8 mouse cellular contexts compared by ENCODE assay signal in the genomic region with DNA sequence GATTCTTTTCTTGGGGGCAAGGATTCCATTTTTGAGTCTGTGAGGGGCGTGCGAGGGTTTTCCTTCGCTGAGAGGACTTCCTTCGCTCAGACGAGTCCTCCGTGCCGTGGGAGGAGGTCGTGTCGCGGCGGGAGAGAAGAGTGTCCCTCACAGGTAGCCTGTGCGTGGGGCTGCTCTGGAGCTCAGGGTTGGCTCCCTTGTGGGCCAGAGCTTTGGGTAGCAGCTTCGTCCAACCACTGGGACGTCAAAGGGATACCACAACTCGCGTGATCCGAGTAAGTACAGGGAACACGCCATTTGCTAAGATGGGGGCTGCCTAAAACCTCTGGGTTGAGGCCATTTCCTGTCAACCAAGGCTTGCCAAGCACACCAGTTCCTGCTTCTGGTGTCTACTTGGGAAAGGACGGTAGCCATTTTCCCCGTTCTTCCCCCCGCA. TPM values are rescaled to one million over a fixed set of nuclear protein-coding genes. Genes with fewer than 3 reads are reported as not detected.
DNase-seq lines count a peak whose midpoint lies in the region; ATAC-seq and TF ChIP-seq lines count a peak whose summit lies in the region.

No protein-coding gene starts in this region.

- no peaks in the 10 kb centered on the region for H3K36me3 ChIP-seq in embryonic facial prominence, embryonic 11.5 days (replicated peaks; ENCODE audit: control insufficient read depth, insufficient read depth, low read depth, low read length)
- H3K36me3 ChIP-seq in intestine, embryonic 14.5 days (ENCODE audit: control insufficient read depth, insufficient read depth, low read length), result 0 out of 2 replicates have a peak, but pooled peaks cover 7% of the 10 kb centered on the region
- H3K36me3 ChIP-seq in neural tube, embryonic 13.5 days, result peaks cover 4% of the 10 kb centered on the region; the same call in 1 of the 2 replicates

- 0 out of 2 replicates have a peak, but pooled peaks have one; percentile 18 for ATAC-seq in embryonic facial prominence, embryonic 11.5 days (replicated peaks; ENCODE audit: insufficient number of reproducible peaks, low FRiP score, low TSS enrichment, low read depth)
- no peak; the same call in 1 of the 2 replicates for ATAC-seq in intestine, embryonic 14.5 days (replicated peaks; ENCODE audit: low FRiP score, low TSS enrichment, low read depth)
- ATAC-seq in neural tube, embryonic 13.5 days (ENCODE audit: low read depth), result peak; percentile 66

- peak overlapping the region; percentile 71 for H3K4me2 ChIP-seq in embryonic facial prominence, embryonic 11.5 days (ENCODE audit: low read depth, low read length)
- peak overlapping the region; percentile 71 for H3K4me2 ChIP-seq in intestine, embryonic 14.5 days (ENCODE audit: low read length)
- H3K4me2 ChIP-seq in neural tube, embryonic 13.5 days, result peak overlapping the region; percentile 66

- DNase-seq in layer of hippocampus, adult 2 months (ENCODE audit: low spot score in 2 of 2), result peak in 1 of 2 experiments; percentile 10
- DNase-seq in layer of hippocampus, adult 8-10 months (ENCODE audit: low spot score in 2 of 2), result no peak
- DNase-seq in embryonic facial prominence, embryonic 11.5 days (ENCODE audit: low spot score), result no peak
- DNase-seq in intestine, embryonic 14.5 days (ENCODE audit: low spot score), result no peak
- no peak for DNase-seq in natural killer cell, adult 2 months (ENCODE audit: low spot score in 2 of 2)
- no peak for DNase-seq in cerebellum, adult 11-12 months
- DNase-seq in spleen, postnatal 10 days (ENCODE audit: low spot score in 2 of 2), result no peak

- WGBS in embryonic facial prominence, embryonic 11.5 days, result 44% methylated on average over 21 of the region's 21 CpGs
- WGBS in intestine, embryonic 14.5 days, result 42% methylated on average over 21 of the region's 21 CpGs
- WGBS in neural tube, embryonic 13.5 days, result 49% methylated on average over 21 of the region's 21 CpGs

- peak overlapping the region; percentile 96 for H3K27ac ChIP-seq in layer of hippocampus, adult 2 months
- peak overlapping the region; percentile 84; the same call in 1 of the 2 replicates for H3K27ac ChIP-seq in embryonic facial prominence, embryonic 11.5 days (replicated peaks; ENCODE audit: low read depth, low read length)
- H3K27ac ChIP-seq in intestine, embryonic 14.5 days (ENCODE audit: low read depth), result peak overlapping the region; percentile 96
- peak overlapping the region; percentile 96 for H3K27ac ChIP-seq in neural tube, embryonic 13.5 days (replicated peaks)

- H3K27me3 ChIP-seq in embryonic facial prominence, embryonic 11.5 days (ENCODE audit: control insufficient read depth, insufficient read depth, low read length), result no peaks in the 10 kb centered on the region
- peaks cover 25% of the 10 kb centered on the region for H3K27me3 ChIP-seq in intestine, embryonic 14.5 days (replicated peaks; ENCODE audit: control insufficient read depth, insufficient read depth, low read length)
- peaks cover 37% of the 10 kb centered on the region for H3K27me3 ChIP-seq in neural tube, embryonic 13.5 days

- no peaks in the 10 kb centered on the region for H3K9me3 ChIP-seq in embryonic facial prominence, embryonic 11.5 days (replicated peaks; ENCODE audit: control insufficient read depth, low read length)
- peaks cover 6% of the 10 kb centered on the region; the same call in 1 of the 2 replicates for H3K9me3 ChIP-seq in intestine, embryonic 14.5 days (ENCODE audit: control insufficient read depth, low read length)
- H3K9me3 ChIP-seq in neural tube, embryonic 13.5 days, result 0 out of 2 replicates have a peak, but pooled peaks cover 6% of the 10 kb centered on the region

- peak overlapping the region; percentile 95 for H3K4me3 ChIP-seq in layer of hippocampus, adult 2 months
- peak overlapping the region; percentile 59 for H3K4me3 ChIP-seq in embryonic facial prominence, embryonic 11.5 days (ENCODE audit: low read depth, low read length)
- H3K4me3 ChIP-seq in intestine, embryonic 14.5 days (ENCODE audit: low read depth, low read length), result peak overlapping the region; percentile 84
- peak overlapping the region; percentile 83 for H3K4me3 ChIP-seq in neural tube, embryonic 13.5 days

- peak overlapping the region; percentile 85 for H3K9ac ChIP-seq in embryonic facial prominence, embryonic 11.5 days (replicated peaks; ENCODE audit: low read length)
- peak overlapping the region; percentile 83 for H3K9ac ChIP-seq in intestine, embryonic 14.5 days (ENCODE audit: low read length)
- H3K9ac ChIP-seq in neural tube, embryonic 13.5 days, result peak overlapping the region; percentile 78

- no peak for TF ChIP-seq CTCF in layer of hippocampus, adult 2 months (conservative IDR thresholded peaks at IDR 0.05)

- H3K4me1 ChIP-seq in embryonic facial prominence, embryonic 11.5 days (ENCODE audit: control insufficient read depth, insufficient read depth, low read length), result no peaks in the 10 kb centered on the region
- 0 out of 2 replicates have a peak, but pooled peaks cover 6% of the 10 kb centered on the region for H3K4me1 ChIP-seq in intestine, embryonic 14.5 days (replicated peaks; ENCODE audit: control insufficient read depth, insufficient read depth, low read length)
- peaks cover 12% of the 10 kb centered on the region for H3K4me1 ChIP-seq in neural tube, embryonic 13.5 days (replicated peaks)

RNA-seq across cellular contexts. Expression of a gene that starts 0.4 kb away (rescaled TPM):
- 1 to 10 TPM; 8.1 to 8.6 TPM for total RNA-seq in layer of hippocampus, adult 2 months (2021)
- 1 to 10 TPM; 6.3 to 8.7 (median 7.9) TPM for total RNA-seq in layer of hippocampus, adult 8-10 months (2022)
- 19.6 and 23.1 TPM in 2 replicates for polyA plus RNA-seq in embryonic facial prominence, embryonic 11.5 days (2014; fragmentation: Nextera tagmentation; extraction: Ambion mirVana)
- polyA plus RNA-seq in intestine, embryonic 14.5 days (2014; fragmentation: Nextera tagmentation; extraction: Ambion mirVana), result 15.9 and 16.4 TPM in 2 replicates
- 6.1 and 6.9 TPM in 2 replicates for polyA plus RNA-seq in neural tube, embryonic 13.5 days (2015; fragmentation: Nextera tagmentation; extraction: Ambion mirVana)
